Mouse (Mus musculus): Measurements from ENCODE around the gene Mavs.

The Mavs gene

DNA sequence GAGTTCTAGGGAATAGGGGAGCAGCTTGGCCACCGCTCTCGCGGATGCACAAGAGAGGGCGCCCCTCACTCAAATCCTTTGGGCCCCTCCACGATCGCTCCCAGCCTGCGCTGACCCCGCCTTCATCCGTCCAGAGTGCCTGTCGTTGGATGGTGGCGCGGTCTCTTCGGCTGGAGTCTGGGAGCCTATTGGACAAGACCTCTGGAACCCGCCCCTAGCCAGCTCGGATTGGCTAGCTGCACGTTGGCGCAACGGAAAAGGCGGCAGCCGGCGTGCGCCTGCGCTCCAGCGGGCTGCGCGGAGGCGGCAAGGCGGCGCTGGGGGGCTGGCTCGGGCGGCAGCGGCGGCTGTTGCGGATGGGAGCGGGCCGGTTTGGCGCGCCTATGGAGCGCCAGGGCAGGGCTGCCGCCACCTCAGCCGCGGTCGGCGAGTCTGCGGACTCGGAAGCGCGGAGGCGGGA lies 28.4 kb downstream of the Mavs start, which contains the start of gene Pank2:
Gene Pank2, plus strand, starts transcription at position 283 of the 460 bp plus-strand sequence.
- peak; percentile 97 for DNase-seq

DNA sequence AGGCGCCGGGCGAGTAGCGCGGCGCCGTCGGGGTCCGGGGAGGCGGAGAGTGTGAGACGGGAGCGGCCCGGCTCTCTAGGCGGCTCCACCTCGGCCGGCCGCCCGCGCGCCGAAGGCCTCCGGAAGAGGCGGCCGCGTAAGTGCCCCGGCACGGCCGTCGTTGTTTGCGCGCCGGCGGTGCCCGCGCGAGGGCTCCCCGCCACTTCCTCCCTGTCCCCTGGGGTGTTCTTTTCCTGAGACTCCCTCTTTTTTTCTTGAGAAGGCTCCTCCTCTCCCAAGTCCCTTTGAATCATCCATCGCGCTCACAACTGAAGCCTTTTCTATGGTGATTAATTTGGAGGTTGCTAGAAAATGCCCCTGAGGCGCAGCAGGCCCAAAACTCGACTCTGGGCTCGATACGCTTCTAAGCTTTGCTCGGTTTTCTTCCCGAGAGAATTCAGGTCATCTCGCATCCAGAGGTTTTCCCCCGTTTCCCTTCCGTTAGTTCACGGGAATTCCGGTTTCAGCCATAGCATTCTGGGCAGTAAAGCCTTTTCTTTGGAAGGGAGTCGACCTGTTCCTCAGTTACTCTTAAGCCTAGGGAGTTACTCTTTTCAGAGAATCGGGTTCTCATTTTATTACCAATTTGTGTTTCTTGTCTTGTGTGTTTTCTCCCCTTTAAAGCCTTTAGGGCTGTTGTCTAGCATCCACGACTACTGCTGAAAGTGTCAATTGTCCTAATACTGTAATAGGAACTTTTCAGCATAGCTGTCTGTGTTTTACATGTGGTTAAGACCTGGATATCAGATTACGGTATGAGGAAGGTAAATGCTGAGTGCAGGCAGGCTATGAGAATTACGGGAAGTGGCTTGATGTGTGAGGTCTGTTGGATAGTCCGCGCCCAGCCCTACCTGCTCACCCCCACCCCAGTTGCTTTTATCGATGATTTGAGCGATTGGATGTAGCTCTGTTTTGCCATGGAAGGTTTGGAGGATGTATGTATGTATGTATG lies 29.1 kb downstream of the Mavs start:
- DNase-seq, result no peak

DNA sequence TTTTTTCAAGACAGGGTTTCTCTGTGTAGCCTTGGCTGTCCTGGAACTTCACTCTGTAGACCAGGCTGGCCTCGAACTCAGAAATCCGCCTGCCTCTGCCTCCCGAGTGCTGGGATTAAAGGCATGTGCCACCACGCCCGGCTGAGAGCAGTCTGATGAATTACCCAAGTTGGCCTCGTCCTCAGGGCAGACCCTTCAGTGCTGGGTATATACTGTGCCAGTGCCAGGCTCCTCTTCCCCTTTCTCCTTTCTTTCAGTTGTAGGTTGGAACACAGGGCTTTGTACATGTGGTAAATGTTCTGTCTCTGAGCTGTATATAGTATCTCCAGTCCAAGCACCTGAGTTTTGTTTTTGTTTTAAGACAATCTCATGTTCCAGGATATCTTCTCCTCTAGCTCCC lies 30.2 kb downstream of the Mavs start:
- DNase-seq, result no peak

DNA sequence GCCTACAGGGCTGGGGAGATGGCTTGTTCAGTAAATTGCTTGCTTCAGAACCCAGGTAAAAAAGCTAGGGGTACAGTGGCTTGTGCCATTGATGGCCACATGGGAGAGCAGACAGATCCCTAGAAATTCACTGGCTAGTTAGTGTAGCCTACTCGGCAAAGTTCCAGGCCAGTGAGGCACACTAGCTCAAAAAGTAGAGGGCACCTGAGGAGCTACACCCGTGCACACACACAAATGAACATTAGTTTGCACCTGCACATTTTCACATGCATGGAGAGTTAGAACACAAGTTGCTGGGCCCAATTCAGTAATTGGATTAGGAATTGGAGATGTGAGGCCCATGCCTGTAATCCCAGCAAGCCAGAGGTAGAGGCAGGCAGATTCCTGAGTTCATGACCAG lies 31.2 kb downstream of the Mavs start:
- DNase-seq, result no peak

DNA sequence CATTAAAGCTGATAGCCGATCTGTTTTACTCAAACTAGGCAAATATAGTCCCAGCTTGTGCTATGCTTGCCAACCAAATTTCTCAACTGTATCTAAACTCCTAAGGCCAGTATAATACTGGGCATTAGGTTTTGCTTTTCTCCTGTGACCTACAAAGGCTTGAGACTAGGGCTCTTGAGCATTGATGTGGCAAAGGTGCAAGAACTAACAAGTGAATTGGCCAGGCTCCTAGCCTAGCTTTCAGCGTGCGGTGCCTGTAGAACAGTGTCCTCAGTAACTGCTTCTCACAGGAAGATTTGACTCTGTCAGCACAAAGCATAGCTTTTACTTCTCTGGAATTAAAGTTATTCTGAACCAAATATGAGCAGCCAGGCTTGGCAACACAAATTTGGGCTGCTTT lies 41.6 kb downstream of the Mavs start:
- DNase-seq, result no peak

DNA sequence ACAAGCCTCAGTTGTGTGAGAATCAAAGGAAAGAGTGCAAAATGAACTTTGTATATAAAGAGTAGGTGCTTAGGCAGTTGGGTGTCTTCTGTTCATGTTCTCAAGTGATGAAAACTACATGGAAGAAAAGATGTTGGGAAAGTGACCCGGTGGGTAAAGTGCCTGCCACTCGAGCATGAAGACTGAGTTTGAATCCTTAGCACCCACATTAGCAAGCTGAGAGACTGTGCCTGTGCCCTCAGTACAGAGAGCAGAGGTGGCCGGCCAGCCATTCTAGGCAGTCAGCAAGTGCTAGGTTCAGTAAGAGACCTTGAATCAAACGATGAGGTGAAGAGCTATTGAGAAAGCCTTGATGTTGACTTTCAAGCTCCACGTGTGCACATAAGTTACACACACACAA lies 42.9 kb downstream of the Mavs start:
- no peak for DNase-seq

DNA sequence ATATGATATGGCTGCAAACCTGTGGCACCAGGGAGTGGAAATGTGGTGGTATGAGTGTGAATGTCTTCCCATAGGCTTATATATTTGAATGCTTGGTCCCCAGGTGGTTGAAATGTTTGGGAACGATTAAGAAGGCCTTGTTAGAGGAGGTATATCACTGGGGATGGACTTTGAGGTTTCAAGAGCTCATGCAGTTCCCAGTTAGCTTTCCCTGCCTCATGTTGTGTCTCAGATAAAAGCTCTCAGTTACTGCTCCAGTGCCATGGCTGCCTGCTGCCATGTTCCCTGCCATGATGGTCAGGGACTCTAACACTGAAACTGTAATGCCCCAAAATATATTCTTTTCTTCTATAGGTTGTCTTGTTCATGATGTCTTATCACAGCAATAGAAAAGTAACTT lies 47.7 kb downstream of the Mavs start:
- DNase-seq, result no peak

DNA sequence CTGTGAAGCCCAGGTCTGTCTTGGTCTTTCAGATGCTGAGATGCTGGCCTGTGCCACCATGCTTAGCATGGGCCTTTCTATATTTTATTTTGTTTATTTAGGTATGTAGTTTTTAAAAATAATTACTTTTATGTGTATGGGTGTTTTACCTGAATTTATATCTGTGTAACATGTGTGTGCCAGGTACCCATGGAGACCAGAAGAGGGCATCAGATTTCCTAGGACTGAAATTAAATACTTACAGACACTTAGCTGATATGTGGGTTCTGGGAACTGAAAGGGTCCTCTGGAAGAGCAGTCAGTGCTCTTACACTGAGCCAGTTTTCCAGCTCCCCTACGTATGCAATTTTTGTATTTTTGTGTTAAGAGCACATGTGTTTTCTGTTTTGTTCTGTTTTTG lies 52.4 kb downstream of the Mavs start:
- no peak for DNase-seq

DNA sequence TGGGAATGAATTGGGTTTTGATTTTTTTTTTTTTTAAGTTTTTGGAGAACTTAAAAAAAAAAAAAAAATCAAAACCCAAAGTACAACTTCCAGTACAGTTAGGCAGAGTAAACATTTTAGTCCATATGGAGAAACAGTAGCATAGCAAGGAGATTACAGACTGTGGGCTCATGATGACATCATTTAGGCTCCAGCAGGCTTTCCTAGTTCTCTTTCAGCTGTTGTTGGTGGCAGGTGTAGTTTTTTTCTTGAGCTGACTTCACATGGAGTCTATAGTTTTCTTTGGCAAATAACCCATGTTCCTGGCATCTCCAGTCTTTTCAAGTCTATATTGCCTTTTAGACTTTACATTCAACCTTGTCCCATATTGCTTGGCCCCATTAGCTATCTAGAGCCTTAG lies 56.8 kb downstream of the Mavs start:
- no peak for DNase-seq

DNA sequence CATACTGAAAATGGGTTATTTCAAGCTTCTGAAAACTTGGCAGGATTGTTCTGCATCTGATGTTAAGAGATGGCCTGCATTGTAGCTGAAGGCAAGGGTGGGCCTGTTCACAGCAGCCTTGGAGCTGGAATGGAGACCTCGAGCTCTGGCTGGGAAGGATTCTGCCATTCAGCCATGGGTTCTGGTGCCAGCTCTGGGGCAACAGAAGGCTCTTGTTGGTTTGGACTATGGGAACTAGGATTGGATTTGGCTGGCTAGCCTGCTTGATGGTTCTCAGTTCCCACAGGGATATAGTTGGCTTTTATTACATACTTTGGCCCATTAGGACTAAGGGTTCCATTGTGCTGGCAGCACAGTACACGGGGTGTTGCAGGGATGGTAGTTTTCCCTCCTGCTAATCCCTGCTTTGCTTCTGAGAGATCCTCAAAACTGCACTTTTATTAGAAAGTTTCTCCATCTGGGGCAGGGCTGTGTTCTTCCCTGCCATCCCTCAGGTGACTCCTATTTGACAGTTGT lies 62.9 kb downstream of the Mavs start:
- no peak for DNase-seq

Data from kidney, adult 18-20 months (tissue).